Mouse (Mus musculus) myocyte (in vitro differentiated cells): ENCODE results near the gene Slc13a2. TPM values are rescaled to one million over a fixed set of nuclear protein-coding genes. Genes with fewer than 3 reads are reported as not detected.
A peak's percentile ranks its signal among the peaks of the same experiment; 100 is the strongest.

Experiments used
- H3K27me3 ChIP-seq: one replicate; pipeline ENCODE4 v1.6.1; 2011; ENCODE audit not compliant: control insufficient read depth, insufficient read depth, insufficient read length
- H3K36me3 ChIP-seq: one replicate; pipeline ENCODE4 v1.6.1; 2011; ENCODE audit not compliant: control insufficient read depth, insufficient read depth
- H3K4me2 ChIP-seq: one replicate; pipeline ENCODE4 v1.6.1; 2011; ENCODE audit warnings: low read depth, control low read depth
- H3K4me3 ChIP-seq: one replicate; pipeline ENCODE4 v1.5.1; 2011; ENCODE audit warnings: mild to moderate bottlenecking, control low read depth, moderate library complexity
- H3K79me2 ChIP-seq: one replicate; pipeline ENCODE4 v1.6.1; 2011; ENCODE audit not compliant: control insufficient read depth, insufficient read depth
- H3ac ChIP-seq: one replicate; pipeline ENCODE4 v1.6.1; 2011; ENCODE audit not compliant: control insufficient read depth, insufficient read length
- CEBPB ChIP-seq: IDR thresholded peaks from 2 replicates; pipeline ENCODE4 v1.6.1; 2011; ENCODE audit warnings: mild to moderate bottlenecking, moderate library complexity; ENCODE audit not compliant: poor library complexity, insufficient read depth, severe bottlenecking
- E2F4 ChIP-seq: IDR thresholded peaks from one replicate; pipeline ENCODE4 v1.6.1; 2011; ENCODE audit warnings: mild to moderate bottlenecking, control low read depth, moderate library complexity; ENCODE audit not compliant: insufficient read depth
- MAX ChIP-seq: IDR thresholded peaks from one replicate; pipeline ENCODE4 v1.6.1; 2011; ENCODE audit warnings: low read depth, mild to moderate bottlenecking, control low read depth
- MYOD1 ChIP-seq, 3 experiments: IDR thresholded peaks; one replicate each; pipeline ENCODE4 v1.6.1; 2011; ENCODE audit warnings: control low read depth in 2 of 3, low read depth in 2 of 3, mild to moderate bottlenecking in 2 of 3, moderate library complexity in 1 of 3; ENCODE audit not compliant: insufficient read length in 2 of 3, control insufficient read depth in 1 of 3
- MYOG ChIP-seq, 3 experiments: IDR thresholded peaks; one replicate each; pipeline ENCODE4 v1.6.1; 2011; ENCODE audit warnings: control low read depth in 2 of 3, low read depth in 2 of 3, mild to moderate bottlenecking in 2 of 3; ENCODE audit not compliant: insufficient read length in 2 of 3, control insufficient read depth in 1 of 3, insufficient read depth in 1 of 3
- POLR2A ChIP-seq: IDR thresholded peaks from one replicate; pipeline ENCODE4 v1.6.1; 2011; ENCODE audit warnings: low read depth, mild to moderate bottlenecking, control low read depth, moderate library complexity; ENCODE audit not compliant: insufficient read length
- POLR2AphosphoS2 ChIP-seq: IDR thresholded peaks from one replicate; pipeline ENCODE4 v1.6.1; 2011; ENCODE audit warnings: low read depth, control low read depth; ENCODE audit not compliant: insufficient read length
- REST ChIP-seq: IDR thresholded peaks from one replicate; pipeline ENCODE4 v1.6.1; 2011; ENCODE audit warnings: mild to moderate bottlenecking, control low read depth, moderate library complexity; ENCODE audit not compliant: insufficient read depth, insufficient read length
- SRF ChIP-seq: IDR thresholded peaks from one replicate; pipeline ENCODE4 v1.6.1; 2011; ENCODE audit warnings: low read depth; ENCODE audit not compliant: control insufficient read depth, insufficient read length
- TCF12 ChIP-seq: IDR thresholded peaks from one replicate; pipeline ENCODE4 v1.6.1; 2011; ENCODE audit warnings: mild to moderate bottlenecking, control low read depth; ENCODE audit not compliant: poor library complexity, insufficient read depth, severe bottlenecking
- TCF3 ChIP-seq: IDR thresholded peaks from one replicate; pipeline ENCODE4 v1.6.1; 2011; ENCODE audit warnings: low read depth, control low read depth; ENCODE audit not compliant: insufficient read length
- USF1 ChIP-seq: IDR thresholded peaks from one replicate; pipeline ENCODE4 v1.6.1; 2011; ENCODE audit warnings: low read depth, mild to moderate bottlenecking, control low read depth, moderate library complexity
- polyA plus RNA-seq: library from polyadenylated mRNA; unstranded; fragments of >200 nt; fragmentation: generic; extraction: Trizol; gene quantifications from one replicate; pipeline ENCODE4 v1.2.1, GENCODE M21; 2012; ENCODE audit warnings: missing spikeins

The Slc13a2 gene
- polyA plus RNA-seq, 1 experiment, result 0.01 TPM

GRCm38 (mm10) chr11:78360125-78360788 lies 61.8 kb downstream of the Slc13a2 start:
- no peak for TF ChIP-seq REST
- no peak for TF ChIP-seq TCF3
- TF ChIP-seq POLR2A, result no peak
- no peak for TF ChIP-seq MAX
- no peak for TF ChIP-seq E2F4
- TF ChIP-seq TCF12, result no peak
- Histone ChIP-seq H3K36me3 (no peaks in the 10 kb centered on the region), H3ac (no peak overlapping the region), H3K4me3 (no peak overlapping the region), H3K27me3 (no peaks in the 10 kb centered on the region), H3K79me2 (no peaks in the 10 kb centered on the region), H3K4me2 (peak overlapping the region; percentile 43)

- H3K4me3 ChIP-seq, result no peak overlapping the region
- no peaks in the 10 kb centered on the region for H3K27me3 ChIP-seq
- no peak overlapping the region for H3ac ChIP-seq
- H3K4me2 ChIP-seq, result no peak overlapping the region
- no peaks in the 10 kb centered on the region for H3K36me3 ChIP-seq
- TF ChIP-seq CEBPB (no peak), POLR2A (no peak), MYOD1 (IDR thresholded peaks at IDR 0.05; ENCODE audit: control insufficient read depth in 1 of 3, insufficient read length in 2 of 3, low read depth in 2 of 3) (peak in 1 of 3 experiments; percentile 31)
- no peaks in the 10 kb centered on the region for H3K79me2 ChIP-seq
These were observed 63.5 kb downstream of the Slc13a2 start for GRCm38 (mm10) chr11:78358330-78359007.

GRCm38 (mm10) chr11:78355471-78356238 lies 66.4 kb downstream of the Slc13a2 start:
- Histone ChIP-seq H3K36me3 (no peaks in the 10 kb centered on the region), H3K4me3 (no peak overlapping the region), H3K27me3 (no peaks in the 10 kb centered on the region), H3K4me2 (no peak overlapping the region), H3ac (no peak overlapping the region), H3K79me2 (no peaks in the 10 kb centered on the region)
- no peak for TF ChIP-seq USF1
- TF ChIP-seq TCF12, result no peak
- no peak for TF ChIP-seq CEBPB

GRCm38 (mm10) chr11:78354905-78355304 lies 67.1 kb downstream of the Slc13a2 start:
- Histone ChIP-seq H3K79me2 (no peaks in the 10 kb centered on the region), H3K27me3 (no peaks in the 10 kb centered on the region), H3ac (no peak overlapping the region), H3K4me2 (no peak overlapping the region), H3K4me3 (no peak overlapping the region), H3K36me3 (no peaks in the 10 kb centered on the region)
- no peak for TF ChIP-seq REST
- no peak for TF ChIP-seq POLR2A
- no peak for TF ChIP-seq SRF
- TF ChIP-seq CEBPB, result no peak
- TF ChIP-seq TCF12, result no peak
- TF ChIP-seq TCF3, result no peak
- TF ChIP-seq MYOD1 (IDR thresholded peaks at IDR 0.05; ENCODE audit: control insufficient read depth in 1 of 3, insufficient read length in 2 of 3, low read depth in 2 of 3), result no peak
- no peak for TF ChIP-seq POLR2AphosphoS2
- no peak for TF ChIP-seq MAX
- TF ChIP-seq USF1, result no peak
- TF ChIP-seq E2F4, result no peak

- Histone ChIP-seq H3K4me2 (no peak overlapping the region), H3K79me2 (no peaks in the 10 kb centered on the region), H3K27me3 (no peaks in the 10 kb centered on the region), H3ac (no peak overlapping the region), H3K4me3 (no peak overlapping the region), H3K36me3 (no peaks in the 10 kb centered on the region)
- TF ChIP-seq POLR2A, result no peak
- TF ChIP-seq TCF12, result no peak
- no peak for TF ChIP-seq USF1
- TF ChIP-seq MAX, result no peak
These were observed 68.9 kb downstream of the Slc13a2 start for GRCm38 (mm10) chr11:78353081-78353480.

GRCm38 (mm10) chr11:78349441-78350358 lies 72.3 kb downstream of the Slc13a2 start:
- TF ChIP-seq POLR2AphosphoS2, result no peak
- TF ChIP-seq CEBPB, result no peak
- no peak for TF ChIP-seq E2F4
- TF ChIP-seq REST, result no peak
- TF ChIP-seq MYOD1 (IDR thresholded peaks at IDR 0.05; ENCODE audit: control insufficient read depth in 1 of 3, insufficient read length in 2 of 3, low read depth in 2 of 3), result no peak
- no peak for TF ChIP-seq MYOG (IDR thresholded peaks at IDR 0.05; ENCODE audit: control insufficient read depth in 1 of 3, insufficient read depth in 1 of 3, insufficient read length in 2 of 3, low read depth in 2 of 3)
- TF ChIP-seq USF1, result no peak
- no peak for TF ChIP-seq MAX
- TF ChIP-seq POLR2A, result no peak
- TF ChIP-seq SRF, result no peak
- no peak for TF ChIP-seq TCF3
- TF ChIP-seq TCF12, result no peak
- H3K27me3 ChIP-seq, result no peaks in the 10 kb centered on the region

More at GRCm38 (mm10) chr11:78349441-78350358, 72.3 kb downstream of the Slc13a2 start:
- H3K36me3 ChIP-seq, result no peaks in the 10 kb centered on the region
- H3K79me2 ChIP-seq, result no peaks in the 10 kb centered on the region
- H3ac ChIP-seq, result no peak overlapping the region
- H3K4me3 ChIP-seq, result no peak overlapping the region
- no peak overlapping the region for H3K4me2 ChIP-seq
